Mouse (Mus musculus) cortical plate, adult 2 months (tissue): ENCODE data around the gene Bcl11a.

ENCODE experiments used
- CTCF ChIP-seq: fragments of 200-500 bp; IDR thresholded peaks from 2 replicates; pipeline ENCODE4 v1.5.1; 2011; ENCODE audit warnings: mild to moderate bottlenecking, control low read depth, low read length; ENCODE audit not compliant: insufficient read depth; ENCODE audit errors: extremely low read depth
- POLR2A ChIP-seq: fragments of 200-500 bp; IDR thresholded peaks from 2 replicates; pipeline ENCODE4 v1.6.1; 2011; ENCODE audit warnings: mild to moderate bottlenecking, low read length, control low read depth; ENCODE audit not compliant: insufficient read depth; ENCODE audit errors: extremely low read depth

DNA sequence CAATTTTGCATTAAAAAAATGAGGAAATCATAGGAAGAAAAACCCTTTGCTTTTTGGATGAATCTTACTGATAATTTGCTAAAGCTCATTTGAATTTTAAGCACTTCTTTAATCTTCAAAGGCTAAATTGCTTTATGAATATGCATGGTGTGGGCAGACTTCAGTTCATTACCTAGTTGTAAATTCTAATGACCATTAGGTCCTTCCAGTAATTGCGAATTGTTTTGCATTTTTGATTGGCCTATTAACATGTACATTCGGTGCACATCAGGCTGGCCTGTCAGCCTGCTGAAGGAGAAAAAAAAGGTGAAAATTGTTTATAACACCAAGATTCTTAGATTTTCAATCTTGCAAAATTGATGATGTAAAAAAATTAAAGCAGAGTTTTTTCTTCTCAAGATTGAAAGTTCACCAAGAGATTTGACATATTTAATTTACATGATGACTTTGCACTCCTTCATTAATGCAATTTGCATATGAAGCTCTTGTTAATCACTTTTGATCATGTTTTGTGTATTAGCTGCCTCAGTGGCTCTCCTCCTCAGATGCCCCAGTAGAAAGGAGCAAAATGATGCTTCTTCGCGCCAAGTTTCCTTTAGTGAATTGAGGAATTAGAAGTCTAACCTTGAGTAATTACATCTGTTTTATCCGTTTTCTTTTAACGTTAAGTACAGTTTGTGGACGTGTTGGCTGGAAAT is 17.9 kb downstream of the Bcl11a start:
- TF ChIP-seq POLR2A (no peak), CTCF (no peak)
